Mouse (Mus musculus) limb, embryonic 12.5 days (tissue): ENCODE data around the gene Vsig8. TPM values are rescaled to one million over a fixed set of nuclear protein-coding genes. Genes with fewer than 3 reads are reported as not detected.
A peak's percentile ranks its signal among the peaks of the same experiment; 100 is the strongest.

Experiments used
- ATAC-seq: fragments of 200-750 bp; cut with Nextera tagmentation; 2 replicates; pipeline ENCODE4 v1.8.0; 2017; ENCODE audit warnings: low read depth, moderate TSS enrichment; ENCODE audit not compliant: insufficient number of reproducible peaks, insufficient read depth, low FRiP score, low TSS enrichment
- H3K27ac ChIP-seq: fragments of 300-500 bp; sonication (generic); 2 replicates; pipeline ENCODE4 v1.5.1; 2016; ENCODE audit warnings: mild to moderate bottlenecking, moderate library complexity
- H3K27me3 ChIP-seq: fragments of 300-500 bp; sonication (generic); 2 replicates; pipeline ENCODE4 v1.6.1; 2016; ENCODE audit warnings: mild to moderate bottlenecking, moderate library complexity
- H3K36me3 ChIP-seq: fragments of 300-500 bp; sonication (generic); 2 replicates; pipeline ENCODE4 v1.6.1; 2016; ENCODE audit warnings: mild to moderate bottlenecking, moderate library complexity
- H3K4me1 ChIP-seq: fragments of 300-500 bp; sonication (generic); replicated peaks from 2 replicates; pipeline ENCODE4 v1.6.1; 2016
- H3K4me2 ChIP-seq: fragments of 300-500 bp; sonication (generic); 2 replicates; pipeline ENCODE4 v1.6.1; 2016; ENCODE audit warnings: mild to moderate bottlenecking, moderate library complexity
- H3K4me3 ChIP-seq: fragments of 300-500 bp; sonication (generic); replicated peaks from 2 replicates; pipeline ENCODE4 v1.5.1; 2016; ENCODE audit warnings: mild to moderate bottlenecking
- H3K9ac ChIP-seq: fragments of 300-500 bp; sonication (generic); replicated peaks from 2 replicates; pipeline ENCODE4 v1.6.1; 2016; ENCODE audit warnings: mild to moderate bottlenecking, moderate library complexity
- H3K9me3 ChIP-seq: fragments of 300-500 bp; sonication (generic); 2 replicates; pipeline ENCODE4 v1.6.1; 2016; ENCODE audit warnings: mild to moderate bottlenecking, moderate library complexity
- WGBS: fragments of 180-500 bp; shearing (Covaris S2); methylation state at CpG from one replicate; pipeline ENCODE4 v1.1.7; 2016; 5-methylcytosine and 5-hydroxymethylcytosine counted together
- polyA plus RNA-seq: library from polyadenylated mRNA; unstranded; fragments of >200 nt; fragmentation: Nextera tagmentation; extraction: Ambion mirVana; gene quantifications from 2 replicates; pipeline ENCODE4 v1.2.1, GENCODE M21; 2016

The Vsig8 gene
- polyA plus RNA-seq, 1 experiment from 2014 or later, result not detected

- WGBS, result 67% methylated on average over 1 of the region's 1 CpGs
- Histone ChIP-seq H3K9me3 (0 out of 2 replicates have a peak, but pooled peaks cover 5% of the 10 kb centered on the region), H3K27me3 (no peaks in the 10 kb centered on the region), H3K27ac (no peak overlapping the region), H3K36me3 (no peaks in the 10 kb centered on the region), H3K4me2 (no peak overlapping the region), H3K4me1 (peaks cover 12% of the 10 kb centered on the region; the same call in 1 of the 2 replicates), H3K4me3 (no peak overlapping the region), H3K9ac (no peak overlapping the region)
- ATAC-seq, result no peak
These were observed 40.3 kb upstream of the Vsig8 start for GRCm38 (mm10) chr1:172515396-172515795.

GRCm38 (mm10) chr1:172518013-172518412, 37.7 kb upstream of the Vsig8 start:
- no peak for ATAC-seq
- no peak overlapping the region for H3K4me3 ChIP-seq

GRCm38 (mm10) chr1:172519644-172520043, 36.1 kb upstream of the Vsig8 start:
- Histone ChIP-seq H3K4me2 (no peak overlapping the region), H3K9ac (no peak overlapping the region), H3K4me3 (no peak overlapping the region), H3K4me1 (peaks cover 15% of the 10 kb centered on the region), H3K27me3 (0 out of 2 replicates have a peak, but pooled peaks cover 4% of the 10 kb centered on the region), H3K9me3 (0 out of 2 replicates have a peak, but pooled peaks cover 5% of the 10 kb centered on the region), H3K27ac (no peak overlapping the region), H3K36me3 (no peaks in the 10 kb centered on the region)
- WGBS, result 67% methylated on average over 6 of the region's 6 CpGs
- no peak for ATAC-seq

More at GRCm38 (mm10) chr1:172518013-172518412, 37.7 kb upstream of the Vsig8 start:
- Histone ChIP-seq H3K27ac (no peak overlapping the region), H3K27me3 (0 out of 2 replicates have a peak, but pooled peaks cover 4% of the 10 kb centered on the region), H3K4me2 (no peak overlapping the region), H3K36me3 (no peaks in the 10 kb centered on the region), H3K9ac (no peak overlapping the region), H3K4me1 (peaks cover 17% of the 10 kb centered on the region), H3K9me3 (0 out of 2 replicates have a peak, but pooled peaks cover 5% of the 10 kb centered on the region)
- 77% methylated on average over 4 of the region's 4 CpGs for WGBS

DNA sequence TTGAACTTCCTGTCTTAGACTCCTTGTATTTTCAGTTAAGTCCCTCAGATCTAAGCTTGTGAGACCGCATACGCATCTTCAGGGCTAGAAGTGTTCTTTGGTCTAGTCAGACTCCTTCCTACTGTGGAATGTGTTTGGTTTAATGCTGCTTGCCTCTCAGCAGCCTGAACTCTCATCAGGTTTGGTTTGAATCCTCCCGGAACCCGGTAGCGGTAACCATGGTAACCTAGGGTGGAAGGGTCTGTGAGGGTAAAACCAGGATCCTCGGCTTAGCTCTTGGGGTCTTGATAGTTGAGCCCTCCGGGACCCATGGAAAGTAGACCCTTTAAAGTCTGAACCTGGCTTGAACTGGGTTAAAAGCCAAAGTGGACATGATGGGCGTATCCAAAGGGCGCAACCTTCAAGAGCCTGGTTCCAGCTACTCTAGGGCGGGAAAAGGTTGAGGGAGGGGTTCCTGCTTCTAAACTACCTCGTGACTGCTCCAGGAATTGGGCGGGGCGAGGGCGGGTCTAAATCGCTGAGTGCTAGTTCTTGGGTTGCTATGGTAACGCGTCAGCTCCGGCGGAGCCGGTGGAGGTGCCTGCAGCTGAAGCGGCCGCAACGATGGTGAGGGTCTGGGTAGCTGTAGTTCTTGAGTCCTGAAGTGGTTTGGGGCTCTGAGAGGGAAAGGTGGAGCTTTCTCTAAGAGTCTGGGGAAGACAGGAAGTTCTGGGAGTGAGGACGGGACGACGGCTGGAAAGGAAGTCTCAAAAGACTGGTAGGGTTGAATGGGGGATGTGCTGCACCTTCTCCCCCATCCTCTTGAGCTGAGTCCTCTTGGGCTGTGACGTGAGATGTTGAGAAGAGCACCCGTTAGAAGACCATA, 34.9 kb upstream of the Vsig8 start, which contains the start of gene Cfap45:
TSS of gene Cfap45 (plus strand) at position 226 of the 865 bp plus-strand sequence.
- H3K27ac ChIP-seq, result 0 out of 2 replicates have a peak within 1 kb of the TSS, but pooled peaks have one; percentile 0
- H3K4me3 ChIP-seq, result peak within 1 kb of the TSS; percentile 36
- H3K27me3 ChIP-seq, result 0 out of 2 replicates have a peak, but pooled peaks cover 4% of the 10 kb centered on the region
- H3K4me2 ChIP-seq, result peak within 1 kb of the TSS; percentile 54
- no peak within 1 kb of the TSS for H3K9ac ChIP-seq
- H3K36me3 ChIP-seq, result no peaks in the 10 kb centered on the region
- peaks cover 24% of the 10 kb centered on the region for H3K4me1 ChIP-seq
- 0 out of 2 replicates have a peak, but pooled peaks cover 5% of the 10 kb centered on the region for H3K9me3 ChIP-seq
- 5% methylated on average over 28 of the region's 28 CpGs for WGBS
- ATAC-seq, result peak; percentile 88

DNA sequence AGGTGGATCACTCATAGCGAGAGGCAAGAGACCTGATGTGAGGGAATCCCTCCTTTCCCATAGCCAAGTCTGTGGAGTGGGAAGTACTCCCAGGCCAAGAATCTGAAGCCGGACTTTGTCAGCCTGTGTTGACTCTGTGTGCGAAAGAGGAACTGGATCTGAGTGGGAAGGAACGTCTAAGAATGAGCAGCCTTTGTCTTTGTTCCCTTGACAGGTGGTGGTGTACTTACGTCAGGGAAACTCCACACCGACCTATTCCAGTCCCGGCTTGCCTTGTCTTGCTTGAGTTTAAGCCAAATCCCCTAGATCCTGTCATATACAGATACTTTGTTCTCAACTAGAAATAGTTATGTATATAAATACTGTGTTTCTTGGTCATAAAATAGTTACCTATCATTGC, 33.2 kb upstream of the Vsig8 start:
- Histone ChIP-seq H3K4me3 (no peak overlapping the region), H3K27me3 (0 out of 2 replicates have a peak, but pooled peaks cover 7% of the 10 kb centered on the region), H3K27ac (no peak overlapping the region), H3K9me3 (0 out of 2 replicates have a peak, but pooled peaks cover 2% of the 10 kb centered on the region), H3K4me1 (peaks cover 27% of the 10 kb centered on the region), H3K9ac (no peak overlapping the region), H3K4me2 (no peak overlapping the region), H3K36me3 (no peaks in the 10 kb centered on the region)
- 69% methylated on average over 7 of the region's 7 CpGs for WGBS
- no peak for ATAC-seq

GRCm38 (mm10) chr1:172523699-172524101, 32.0 kb upstream of the Vsig8 start:
- no peaks in the 10 kb centered on the region for H3K36me3 ChIP-seq
- H3K4me1 ChIP-seq, result peaks cover 30% of the 10 kb centered on the region
- no peak overlapping the region for H3K4me2 ChIP-seq
- H3K4me3 ChIP-seq, result no peak overlapping the region
- no peaks in the 10 kb centered on the region for H3K9me3 ChIP-seq
- H3K27ac ChIP-seq, result no peak overlapping the region
- 0 out of 2 replicates have a peak, but pooled peaks cover 13% of the 10 kb centered on the region for H3K27me3 ChIP-seq
- 65% methylated on average over 12 of the region's 12 CpGs for WGBS
- no peak for ATAC-seq
- no peak overlapping the region for H3K9ac ChIP-seq

GRCm38 (mm10) chr1:172525027-172525764, 30.5 kb upstream of the Vsig8 start:
- no peak overlapping the region for H3K4me3 ChIP-seq
- peaks cover 31% of the 10 kb centered on the region for H3K4me1 ChIP-seq
- H3K9ac ChIP-seq, result no peak overlapping the region
- 38% methylated on average over 15 of the region's 15 CpGs for WGBS
- peak overlapping the region; percentile 66 for H3K27ac ChIP-seq
- H3K27me3 ChIP-seq, result 0 out of 2 replicates have a peak, but pooled peaks cover 13% of the 10 kb centered on the region
- H3K9me3 ChIP-seq, result no peaks in the 10 kb centered on the region
- H3K36me3 ChIP-seq, result no peaks in the 10 kb centered on the region
- ATAC-seq, result no peak
- H3K4me2 ChIP-seq, result peak overlapping the region; percentile 15; the same call in 1 of the 2 replicates

GRCm38 (mm10) chr1:172525971-172526370, 29.8 kb upstream of the Vsig8 start:
- no peak for ATAC-seq

GRCm38 (mm10) chr1:172526380-172527081, 29.2 kb upstream of the Vsig8 start:
- Histone ChIP-seq H3K4me1 (peaks cover 34% of the 10 kb centered on the region), H3K27ac (no peak overlapping the region)
- no peak for ATAC-seq

More at GRCm38 (mm10) chr1:172525971-172526370, 29.8 kb upstream of the Vsig8 start:
- Histone ChIP-seq H3K9me3 (no peaks in the 10 kb centered on the region), H3K27ac (no peak overlapping the region), H3K4me1 (peaks cover 33% of the 10 kb centered on the region), H3K9ac (no peak overlapping the region), H3K27me3 (0 out of 2 replicates have a peak, but pooled peaks cover 13% of the 10 kb centered on the region), H3K4me3 (no peak overlapping the region), H3K36me3 (no peaks in the 10 kb centered on the region), H3K4me2 (no peak overlapping the region)
- 69% methylated on average over 7 of the region's 7 CpGs for WGBS

GRCm38 (mm10) chr1:172527431-172527830, 28.3 kb upstream of the Vsig8 start:
- WGBS, result 95% methylated on average over 10 of the region's 10 CpGs
- Histone ChIP-seq H3K9ac (no peak overlapping the region), H3K36me3 (no peaks in the 10 kb centered on the region), H3K27ac (no peak overlapping the region), H3K27me3 (peaks cover 21% of the 10 kb centered on the region; the same call in 1 of the 2 replicates), H3K4me1 (peaks cover 43% of the 10 kb centered on the region), H3K4me2 (no peak overlapping the region), H3K9me3 (no peaks in the 10 kb centered on the region), H3K4me3 (no peak overlapping the region)
- no peak for ATAC-seq

More at GRCm38 (mm10) chr1:172526380-172527081, 29.2 kb upstream of the Vsig8 start:
- H3K27me3 ChIP-seq, result peaks cover 15% of the 10 kb centered on the region; the same call in 1 of the 2 replicates
- no peak overlapping the region for H3K4me3 ChIP-seq
- 75% methylated on average over 23 of the region's 23 CpGs for WGBS
- H3K9ac ChIP-seq, result no peak overlapping the region
- no peaks in the 10 kb centered on the region for H3K36me3 ChIP-seq
- no peaks in the 10 kb centered on the region for H3K9me3 ChIP-seq
- no peak overlapping the region for H3K4me2 ChIP-seq
